Mouse (Mus musculus) neural tube, embryonic 11.5 days (tissue): Measurements from ENCODE around the gene Defb9. TPM values are rescaled to one million over a fixed set of nuclear protein-coding genes. Genes with fewer than 3 reads are reported as not detected.

Source experiments
- polyA plus RNA-seq: library from polyadenylated mRNA; unstranded; fragments of >200 nt; fragmentation: Nextera tagmentation; extraction: Ambion mirVana; gene quantifications from 2 replicates; pipeline ENCODE4 v1.2.1, GENCODE M21; 2014

Defb9 gene
- polyA plus RNA-seq, 1 experiment from 2014 or later = not detected

Other genes with a start within 250 kb of the Defb9 start
- gene Defa17, start 229.6 kb downstream of the Defb9 start, polyA plus RNA-seq = not detected in 2 replicates
- gene Defa34, start 219.6 kb downstream of the Defb9 start, polyA plus RNA-seq = not detected in 2 replicates
- not detected in 2 replicates for gene AY761184, start 181.8 kb downstream of the Defb9 start, polyA plus RNA-seq
- not detected in 2 replicates for gene Defa24, start 150.9 kb downstream of the Defb9 start, polyA plus RNA-seq
- not detected in 2 replicates for gene Defb50, start 61.9 kb downstream of the Defb9 start, polyA plus RNA-seq
- gene Defb2, start 45.5 kb downstream of the Defb9 start, polyA plus RNA-seq = not detected in 2 replicates
- not detected in 2 replicates for gene Defb10, start 26.5 kb downstream of the Defb9 start, polyA plus RNA-seq
- not detected in 2 replicates for gene Defb11, start 21.0 kb upstream of the Defb9 start, polyA plus RNA-seq
- gene Defb15, start 47.3 kb upstream of the Defb9 start, polyA plus RNA-seq = not detected in 2 replicates
- not detected in 2 replicates for gene Defb35, start 52.9 kb upstream of the Defb9 start, polyA plus RNA-seq
- not detected in 2 replicates for gene Defb13, start 61.3 kb upstream of the Defb9 start, polyA plus RNA-seq
- not detected in 2 replicates for gene Fam90a1a, start 73.3 kb upstream of the Defb9 start, polyA plus RNA-seq
- not detected in 2 replicates for gene Ccdc70, start 84.4 kb upstream of the Defb9 start, polyA plus RNA-seq
- gene Atp7b, start 174.9 kb upstream of the Defb9 start, polyA plus RNA-seq = 1.5 and 1.6 TPM in 2 replicates
- gene Alg11, start 175.3 kb upstream of the Defb9 start, polyA plus RNA-seq = 34.2 and 35.3 TPM in 2 replicates
- 0.15 TPM in 1 of 2 replicates, not detected in the other for gene Nek5, start 239.6 kb upstream of the Defb9 start, polyA plus RNA-seq